Mouse (Mus musculus): Measurements from ENCODE around the gene Tmem145.
"Not testable (repeated sequence)": the region's sequence is repeated elsewhere in the genome, so short reads cannot be mapped to it uniquely, and the experiment has no call there.

Gene Tmem145

GRCm38 (mm10) chr7:25311193-25311592 is 5.3 kb downstream of the Tmem145 start:
- in situ Hi-C loops (cut with MboI; ENCODE audit: low pct_unique_long_range_greater_than_20kb in 1 of 2, low sequenced_read_pairs in 2 of 2, unreplicated experiment in 1 of 2), result no loop called here

- in situ Hi-C loops (cut with MboI; ENCODE audit: low pct_unique_long_range_greater_than_20kb in 1 of 2, low sequenced_read_pairs in 2 of 2, unreplicated experiment in 1 of 2), result no loop called here
Observed at GRCm38 (mm10) chr7:25313325-25313724, 7.4 kb downstream of the Tmem145 start.

- in situ Hi-C loops (cut with MboI; ENCODE audit: low pct_unique_long_range_greater_than_20kb in 1 of 2, low sequenced_read_pairs in 2 of 2, unreplicated experiment in 1 of 2), result no loop called here
Observed at GRCm38 (mm10) chr7:25314606-25315305, 8.8 kb downstream of the Tmem145 start.

GRCm38 (mm10) chr7:25315306-25316041 is 9.6 kb downstream of the Tmem145 start:
- in situ Hi-C loops (cut with MboI; ENCODE audit: low pct_unique_long_range_greater_than_20kb in 1 of 2, low sequenced_read_pairs in 2 of 2, unreplicated experiment in 1 of 2), result no loop called here

- in situ Hi-C loops (cut with MboI; ENCODE audit: low pct_unique_long_range_greater_than_20kb in 1 of 2, low sequenced_read_pairs in 2 of 2, unreplicated experiment in 1 of 2), result no loop called here
Observed at GRCm38 (mm10) chr7:25316532-25317445, 10.9 kb downstream of the Tmem145 start, which contains the start of gene Megf8. Gene Megf8, plus strand, starts transcription at chr7:25317164.

GRCm38 (mm10) chr7:25317446-25317999 is 11.6 kb downstream of the Tmem145 start:
- in situ Hi-C loops (cut with MboI; ENCODE audit: low pct_unique_long_range_greater_than_20kb in 1 of 2, low sequenced_read_pairs in 2 of 2, unreplicated experiment in 1 of 2), result no loop called here

GRCm38 (mm10) chr7:25322058-25322484 is 16.2 kb downstream of the Tmem145 start:
- in situ Hi-C loops (cut with MboI; ENCODE audit: low pct_unique_long_range_greater_than_20kb in 1 of 2, low sequenced_read_pairs in 2 of 2, unreplicated experiment in 1 of 2), result no loop called here

GRCm38 (mm10) chr7:25323219-25323618 is 17.3 kb downstream of the Tmem145 start:
- in situ Hi-C loops (cut with MboI; ENCODE audit: low pct_unique_long_range_greater_than_20kb in 1 of 2, low sequenced_read_pairs in 2 of 2, unreplicated experiment in 1 of 2), result no loop called here

- in situ Hi-C loops (cut with MboI; ENCODE audit: low pct_unique_long_range_greater_than_20kb in 1 of 2, low sequenced_read_pairs in 2 of 2, unreplicated experiment in 1 of 2), result not testable (repeated sequence)
Observed at GRCm38 (mm10) chr7:25325431-25325830, 19.5 kb downstream of the Tmem145 start.

- in situ Hi-C loops (cut with MboI; ENCODE audit: low pct_unique_long_range_greater_than_20kb in 1 of 2, low sequenced_read_pairs in 2 of 2, unreplicated experiment in 1 of 2), result no loop called here
Observed at GRCm38 (mm10) chr7:25326233-25326632, 20.3 kb downstream of the Tmem145 start.

- in situ Hi-C loops (cut with MboI; ENCODE audit: low pct_unique_long_range_greater_than_20kb in 1 of 2, low sequenced_read_pairs in 2 of 2, unreplicated experiment in 1 of 2), result loop anchor here in 1 of 2 experiments (10.0 kb wide), 1 partner anchor 229 kb away; no protein-coding TSS in a partner anchor
Observed at GRCm38 (mm10) chr7:25333596-25334307, 27.8 kb downstream of the Tmem145 start.

GRCm38 (mm10) chr7:25334472-25334871 is 28.6 kb downstream of the Tmem145 start:
- in situ Hi-C loops (cut with MboI; ENCODE audit: low pct_unique_long_range_greater_than_20kb in 1 of 2, low sequenced_read_pairs in 2 of 2, unreplicated experiment in 1 of 2), result loop anchor here in 1 of 2 experiments (10.0 kb wide), 1 partner anchor 230 kb away; no protein-coding TSS in a partner anchor

- in situ Hi-C loops (cut with MboI; ENCODE audit: low pct_unique_long_range_greater_than_20kb in 1 of 2, low sequenced_read_pairs in 2 of 2, unreplicated experiment in 1 of 2), result loop anchor here in 1 of 2 experiments (10.0 kb wide), 1 partner anchor 235 kb away; no protein-coding TSS in a partner anchor
Observed at GRCm38 (mm10) chr7:25339329-25339728, 33.4 kb downstream of the Tmem145 start.

- in situ Hi-C loops (cut with MboI; ENCODE audit: low pct_unique_long_range_greater_than_20kb in 1 of 2, low sequenced_read_pairs in 2 of 2, unreplicated experiment in 1 of 2), result no loop called here
Observed at GRCm38 (mm10) chr7:25341000-25341784, 35.3 kb downstream of the Tmem145 start.

- in situ Hi-C loops (cut with MboI; ENCODE audit: low pct_unique_long_range_greater_than_20kb in 1 of 2, low sequenced_read_pairs in 2 of 2, unreplicated experiment in 1 of 2), result no loop called here
Observed at GRCm38 (mm10) chr7:25348861-25349260, 43.0 kb downstream of the Tmem145 start.

GRCm38 (mm10) chr7:25358721-25359206 is 52.9 kb downstream of the Tmem145 start:
- in situ Hi-C loops (cut with MboI; ENCODE audit: low pct_unique_long_range_greater_than_20kb in 1 of 2, low sequenced_read_pairs in 2 of 2, unreplicated experiment in 1 of 2), result no loop called here

GRCm38 (mm10) chr7:25363151-25363550 is 57.2 kb downstream of the Tmem145 start:
- in situ Hi-C loops (cut with MboI; ENCODE audit: low pct_unique_long_range_greater_than_20kb in 1 of 2, low sequenced_read_pairs in 2 of 2, unreplicated experiment in 1 of 2), result no loop called here

Measured in mouse embryonic stem cell (cell line).